Mouse (Mus musculus): Measurements from ENCODE around the gene Nova2.

DNA sequence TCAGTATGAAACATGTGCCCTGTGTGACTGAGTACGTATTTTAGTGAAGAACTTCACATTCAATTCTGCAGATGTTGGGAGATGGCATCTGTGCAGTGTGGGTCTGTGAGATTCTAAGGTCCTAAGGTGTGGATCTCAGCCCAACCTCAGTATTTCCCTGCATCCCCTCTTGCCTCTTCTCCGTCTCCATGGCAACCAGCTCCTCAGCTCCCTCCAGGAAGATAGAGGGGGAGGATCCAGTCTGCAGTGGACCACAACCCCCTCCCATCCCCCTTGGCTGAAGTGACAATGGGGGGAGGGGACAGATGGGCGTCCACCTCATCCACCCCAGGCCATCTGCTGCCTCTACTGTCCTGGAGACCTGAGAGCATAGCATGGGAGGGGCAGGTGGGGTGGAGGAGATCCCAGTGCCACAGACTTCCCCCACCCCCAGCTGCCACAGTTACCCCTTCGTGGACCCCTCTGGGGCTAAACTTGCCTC is 1.9 kb upstream of the Nova2 start:
- TF ChIP-seq CTCF (IDR thresholded peaks at IDR 0.05; ENCODE audit: extremely low read depth, insufficient read depth, low read length) (no peak), POLR2A (IDR thresholded peaks at IDR 0.05; ENCODE audit: extremely low read depth, insufficient read depth, low read length) (no peak)
